Mouse (Mus musculus): ENCODE data around the gene Snx10. TPM values are rescaled to one million over a fixed set of nuclear protein-coding genes. Genes with fewer than 3 reads are reported as not detected.
A peak's percentile ranks its signal among the peaks of the same experiment; 100 is the strongest.

Gene Snx10
- polyA plus RNA-seq, 1 experiment from 2014 or later = 44.4 TPM

DNA sequence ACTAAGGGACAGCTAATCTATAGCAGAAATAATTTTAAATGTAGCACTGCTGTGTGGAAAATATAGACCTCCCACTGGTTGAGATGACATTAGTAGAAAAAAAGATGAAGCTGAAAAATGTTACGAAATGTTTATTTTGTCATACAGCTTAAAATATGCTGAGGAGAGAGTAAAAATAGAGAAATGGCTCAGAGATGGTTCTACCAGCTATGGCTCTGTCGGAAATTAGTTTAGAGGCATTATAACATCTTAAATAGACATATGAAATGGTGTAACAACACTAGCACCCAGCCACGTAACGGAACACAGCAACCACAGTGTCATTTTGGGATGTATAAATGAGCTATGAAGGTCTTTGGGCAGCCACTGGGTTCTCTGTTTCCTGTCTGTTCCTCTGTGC, 82.5 kb downstream of the Snx10 start:
- Histone ChIP-seq H3K9me3 (replicated peaks; ENCODE audit: control insufficient read depth, low read length) (no peaks in the 10 kb centered on the region), H3K27me3 (replicated peaks; ENCODE audit: control insufficient read depth, insufficient read depth, low read length) (no peaks in the 10 kb centered on the region), H3K4me2 (ENCODE audit: low read length) (no peak overlapping the region), H3K4me1 (ENCODE audit: control insufficient read depth, insufficient read depth, low read length) (peaks cover 18% of the 10 kb centered on the region; the same call in 1 of the 2 replicates), H3K4me3 (ENCODE audit: low read depth, low read length) (no peak overlapping the region), H3K27ac (ENCODE audit: low read depth, low read length) (peak overlapping the region; percentile 44; the same call in 1 of the 2 replicates), H3K9ac (ENCODE audit: low read length) (no peak overlapping the region), H3K36me3 (ENCODE audit: control insufficient read depth, insufficient read depth, low read length) (no peaks in the 10 kb centered on the region)
- ATAC-seq (no peak), DNase-seq (ENCODE audit: low spot score) (no peak)
- WGBS = 89% methylated on average over 4 of the region's 4 CpGs

DNA sequence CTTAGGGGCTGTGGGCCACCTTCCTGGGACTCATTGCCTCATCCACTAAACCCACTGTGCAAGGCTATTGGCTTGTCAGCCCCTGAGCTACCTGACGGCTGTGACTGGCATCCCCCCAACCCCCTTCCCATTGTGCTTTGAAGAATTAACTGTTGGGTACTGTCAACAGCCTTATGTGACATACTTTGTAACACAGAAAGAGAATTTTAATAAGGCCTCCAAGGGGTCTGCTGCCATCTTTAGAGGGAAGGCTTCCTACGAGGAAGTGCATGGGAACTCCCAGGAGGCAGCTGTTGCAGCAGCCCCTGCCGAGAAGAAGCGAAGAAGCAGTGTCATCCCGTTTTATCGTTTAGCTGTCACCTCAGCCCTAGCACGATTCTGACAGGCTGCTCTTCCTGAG, 83.1 kb downstream of the Snx10 start:
- Histone ChIP-seq H3K4me1 (ENCODE audit: control insufficient read depth, insufficient read depth, low read length) (peaks cover 18% of the 10 kb centered on the region; the same call in 1 of the 2 replicates), H3K27ac (ENCODE audit: low read depth, low read length) (peak overlapping the region; percentile 44)

GRCm38 (mm10) chr6:51611621-51612020, 87.9 kb downstream of the Snx10 start:
- H3K27ac ChIP-seq (ENCODE audit: low read depth, low read length) = 0 out of 2 replicates have a peak overlapping the region, but pooled peaks have one; percentile 80

More for the DNA sequence above, 83.1 kb downstream of the Snx10 start:
- ATAC-seq (peak; percentile 34; the same call in 1 of the 2 replicates), DNase-seq (ENCODE audit: low spot score) (peak; percentile 37)
- WGBS = 27% methylated on average over 7 of the region's 7 CpGs
- Histone ChIP-seq H3K36me3 (ENCODE audit: control insufficient read depth, insufficient read depth, low read length) (no peaks in the 10 kb centered on the region), H3K9ac (ENCODE audit: low read length) (no peak overlapping the region), H3K27me3 (replicated peaks; ENCODE audit: control insufficient read depth, insufficient read depth, low read length) (no peaks in the 10 kb centered on the region), H3K4me3 (ENCODE audit: low read depth, low read length) (no peak overlapping the region), H3K4me2 (ENCODE audit: low read length) (no peak overlapping the region), H3K9me3 (replicated peaks; ENCODE audit: control insufficient read depth, low read length) (no peaks in the 10 kb centered on the region)

GRCm38 (mm10) chr6:51612371-51613051, 88.8 kb downstream of the Snx10 start:
- Histone ChIP-seq H3K9me3 (replicated peaks; ENCODE audit: control insufficient read depth, low read length) (no peaks in the 10 kb centered on the region), H3K27ac (ENCODE audit: low read depth, low read length) (peak overlapping the region; percentile 80), H3K36me3 (ENCODE audit: control insufficient read depth, insufficient read depth, low read length) (no peaks in the 10 kb centered on the region), H3K4me3 (ENCODE audit: low read depth, low read length) (peak overlapping the region; percentile 41), H3K27me3 (replicated peaks; ENCODE audit: control insufficient read depth, insufficient read depth, low read length) (no peaks in the 10 kb centered on the region), H3K9ac (ENCODE audit: low read length) (peak overlapping the region; percentile 78), H3K4me1 (ENCODE audit: control insufficient read depth, insufficient read depth, low read length) (no peaks in the 10 kb centered on the region), H3K4me2 (ENCODE audit: low read length) (peak overlapping the region; percentile 68)
- peak; percentile 81 for DNase-seq (ENCODE audit: low spot score)
- peak; percentile 90 for ATAC-seq
- under 1% methylated on average over 51 of the region's 54 CpGs for WGBS

More at GRCm38 (mm10) chr6:51611621-51612020, 87.9 kb downstream of the Snx10 start:
- peaks cover 4% of the 10 kb centered on the region; the same call in 1 of the 2 replicates for H3K4me1 ChIP-seq (ENCODE audit: control insufficient read depth, insufficient read depth, low read length)
- no peak overlapping the region for H3K9ac ChIP-seq (ENCODE audit: low read length)
- no peaks in the 10 kb centered on the region for H3K27me3 ChIP-seq (replicated peaks; ENCODE audit: control insufficient read depth, insufficient read depth, low read length)
- no peaks in the 10 kb centered on the region for H3K9me3 ChIP-seq (replicated peaks; ENCODE audit: control insufficient read depth, low read length)
- no peak for ATAC-seq
- H3K4me3 ChIP-seq (ENCODE audit: low read depth, low read length) = no peak overlapping the region
- no peaks in the 10 kb centered on the region for H3K36me3 ChIP-seq (ENCODE audit: control insufficient read depth, insufficient read depth, low read length)
- H3K4me2 ChIP-seq (ENCODE audit: low read length) = no peak overlapping the region
- WGBS = 83% methylated on average over 4 of the region's 4 CpGs
- DNase-seq (ENCODE audit: low spot score) = no peak

GRCm38 (mm10) chr6:51613661-51614060, 90.0 kb downstream of the Snx10 start:
- no peaks in the 10 kb centered on the region for H3K9me3 ChIP-seq (replicated peaks; ENCODE audit: control insufficient read depth, low read length)
- H3K27ac ChIP-seq (ENCODE audit: low read depth, low read length) = no peak overlapping the region
- no peaks in the 10 kb centered on the region for H3K27me3 ChIP-seq (replicated peaks; ENCODE audit: control insufficient read depth, insufficient read depth, low read length)
- no peak for DNase-seq (ENCODE audit: low spot score)
- no peaks in the 10 kb centered on the region for H3K36me3 ChIP-seq (ENCODE audit: control insufficient read depth, insufficient read depth, low read length)
- H3K4me2 ChIP-seq (ENCODE audit: low read length) = no peak overlapping the region
- H3K4me3 ChIP-seq (ENCODE audit: low read depth, low read length) = no peak overlapping the region
- ATAC-seq = no peak
- 65% methylated on average over 11 of the region's 11 CpGs for WGBS
- no peak overlapping the region for H3K9ac ChIP-seq (ENCODE audit: low read length)
- no peaks in the 10 kb centered on the region for H3K4me1 ChIP-seq (ENCODE audit: control insufficient read depth, insufficient read depth, low read length)

DNA sequence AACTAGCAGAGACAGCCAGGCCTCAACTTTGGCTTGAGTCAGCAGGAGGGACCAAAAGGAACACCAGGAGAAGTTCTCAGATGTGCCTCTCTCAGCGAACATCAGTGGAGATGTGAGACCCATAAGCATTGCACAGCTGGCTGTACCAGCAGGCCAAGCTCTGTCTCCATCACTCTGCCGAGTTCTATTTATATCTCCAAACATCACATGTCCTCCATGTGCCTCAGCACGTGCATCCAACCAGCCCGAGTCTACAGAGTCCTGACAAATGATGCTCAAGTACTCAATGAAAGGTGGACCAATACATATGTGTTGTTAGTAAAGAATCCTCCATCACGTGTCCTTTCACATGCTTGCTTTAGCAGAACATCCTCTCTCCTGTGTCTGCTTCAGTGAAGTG, 103.1 kb downstream of the Snx10 start:
- 86% methylated on average over 5 of the region's 5 CpGs for WGBS
- Histone ChIP-seq H3K4me3 (ENCODE audit: low read depth, low read length) (no peak overlapping the region), H3K9ac (ENCODE audit: low read length) (no peak overlapping the region), H3K4me2 (ENCODE audit: low read length) (no peak overlapping the region), H3K36me3 (ENCODE audit: control insufficient read depth, insufficient read depth, low read length) (no peaks in the 10 kb centered on the region), H3K27ac (ENCODE audit: low read depth, low read length) (no peak overlapping the region), H3K27me3 (replicated peaks; ENCODE audit: control insufficient read depth, insufficient read depth, low read length) (no peaks in the 10 kb centered on the region), H3K9me3 (replicated peaks; ENCODE audit: control insufficient read depth, low read length) (no peaks in the 10 kb centered on the region), H3K4me1 (ENCODE audit: control insufficient read depth, insufficient read depth, low read length) (no peaks in the 10 kb centered on the region)
- ATAC-seq (no peak), DNase-seq (ENCODE audit: low spot score) (no peak)

DNA sequence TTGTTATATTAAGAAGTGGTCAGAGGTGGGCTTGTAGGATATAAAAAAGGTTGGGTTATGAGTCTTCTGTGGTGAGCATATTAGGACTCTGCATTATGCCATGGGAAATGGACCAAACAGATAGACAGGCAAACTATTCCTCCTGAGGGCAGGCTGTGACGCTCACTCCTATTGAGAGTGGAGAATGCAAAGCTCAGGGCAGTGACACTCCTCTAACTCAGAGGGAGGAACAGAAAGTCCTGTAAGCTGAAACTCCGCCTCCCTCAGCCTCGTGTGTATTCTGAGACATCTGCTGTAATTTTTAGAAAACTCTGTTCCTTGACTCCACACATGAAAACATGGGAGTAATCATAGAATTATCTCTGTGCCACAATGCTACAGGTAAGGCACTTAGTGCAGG, 106.0 kb downstream of the Snx10 start:
- H3K36me3 ChIP-seq (ENCODE audit: control insufficient read depth, insufficient read depth, low read length) = no peaks in the 10 kb centered on the region
- WGBS = 60% methylated on average over 3 of the region's 3 CpGs
- H3K9ac ChIP-seq (ENCODE audit: low read length) = no peak overlapping the region
- no peaks in the 10 kb centered on the region for H3K4me1 ChIP-seq (ENCODE audit: control insufficient read depth, insufficient read depth, low read length)
- DNase-seq (ENCODE audit: low spot score) (no peak), ATAC-seq (no peak)
- H3K27ac ChIP-seq (ENCODE audit: low read depth, low read length) = no peak overlapping the region
- no peaks in the 10 kb centered on the region for H3K27me3 ChIP-seq (replicated peaks; ENCODE audit: control insufficient read depth, insufficient read depth, low read length)
- H3K9me3 ChIP-seq (replicated peaks; ENCODE audit: control insufficient read depth, low read length) = no peaks in the 10 kb centered on the region
- no peak overlapping the region for H3K4me3 ChIP-seq (ENCODE audit: low read depth, low read length)
- no peak overlapping the region for H3K4me2 ChIP-seq (ENCODE audit: low read length)

DNA sequence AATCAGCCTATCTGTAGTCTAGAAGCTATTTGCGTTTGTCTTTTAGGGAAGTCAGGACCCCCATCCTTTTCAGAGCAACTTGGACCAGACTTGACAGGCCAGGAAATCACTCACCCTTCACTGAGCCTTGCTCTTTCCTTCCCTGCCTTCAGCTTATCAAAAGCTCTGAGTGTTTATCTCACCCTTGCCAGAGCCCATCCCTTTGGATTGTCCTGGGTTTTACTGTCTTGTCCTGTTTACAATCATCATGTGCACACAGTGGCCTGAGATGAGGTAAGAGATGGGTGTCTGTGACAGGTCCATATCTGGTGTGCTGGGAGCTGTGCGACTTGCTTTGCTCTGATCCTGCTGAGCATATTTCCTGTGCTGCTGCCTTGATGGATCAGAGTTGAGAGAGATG, 106.5 kb downstream of the Snx10 start:
- no peak overlapping the region for H3K27ac ChIP-seq (ENCODE audit: low read depth, low read length)
- DNase-seq (ENCODE audit: low spot score) (no peak), ATAC-seq (no peak)
- no peak overlapping the region for H3K4me2 ChIP-seq (ENCODE audit: low read length)
- no peak overlapping the region for H3K4me3 ChIP-seq (ENCODE audit: low read depth, low read length)
- no peaks in the 10 kb centered on the region for H3K36me3 ChIP-seq (ENCODE audit: control insufficient read depth, insufficient read depth, low read length)
- no peak overlapping the region for H3K9ac ChIP-seq (ENCODE audit: low read length)
- H3K9me3 ChIP-seq (replicated peaks; ENCODE audit: control insufficient read depth, low read length) = no peaks in the 10 kb centered on the region
- no peaks in the 10 kb centered on the region for H3K4me1 ChIP-seq (ENCODE audit: control insufficient read depth, insufficient read depth, low read length)
- 84% methylated on average over 2 of the region's 2 CpGs for WGBS
- no peaks in the 10 kb centered on the region for H3K27me3 ChIP-seq (replicated peaks; ENCODE audit: control insufficient read depth, insufficient read depth, low read length)

- no peaks in the 10 kb centered on the region for H3K27me3 ChIP-seq (replicated peaks; ENCODE audit: control insufficient read depth, insufficient read depth, low read length)
- H3K4me3 ChIP-seq (ENCODE audit: low read depth, low read length) = no peak overlapping the region
- ATAC-seq = no peak
- H3K9ac ChIP-seq (ENCODE audit: low read length) = no peak overlapping the region
- H3K9me3 ChIP-seq (replicated peaks; ENCODE audit: control insufficient read depth, low read length) = no peaks in the 10 kb centered on the region
- no peaks in the 10 kb centered on the region for H3K36me3 ChIP-seq (ENCODE audit: control insufficient read depth, insufficient read depth, low read length)
- H3K27ac ChIP-seq (ENCODE audit: low read depth, low read length) = no peak overlapping the region
- DNase-seq (ENCODE audit: low spot score) = no peak
- no peaks in the 10 kb centered on the region for H3K4me1 ChIP-seq (ENCODE audit: control insufficient read depth, insufficient read depth, low read length)
- H3K4me2 ChIP-seq (ENCODE audit: low read length) = no peak overlapping the region
- 83% methylated on average over 4 of the region's 4 CpGs for WGBS
These were observed 109.4 kb downstream of the Snx10 start for GRCm38 (mm10) chr6:51632928-51633662.

All from forebrain, embryonic 14.5 days (tissue).